Mouse (Mus musculus) liver, adult 2 months (tissue): ENCODE measurements around the gene Gjd3.

Experiments
- CTCF ChIP-seq: fragments of 200-500 bp; IDR thresholded peaks from 2 replicates; pipeline ENCODE4 v1.5.1; 2011; ENCODE audit warnings: low read depth, low read length, control low read depth
- POLR2A ChIP-seq: fragments of 200-500 bp; IDR thresholded peaks from 2 replicates; pipeline ENCODE4 v1.6.1; 2011; ENCODE audit warnings: low read length, control low read depth; ENCODE audit not compliant: insufficient read depth; ENCODE audit errors: extremely low read depth

- TF ChIP-seq CTCF (no peak), POLR2A (no peak)
Measured at GRCm38 (mm10) chr11:98953835-98954320, 28.9 kb downstream of the Gjd3 start.
